Mouse (Mus musculus) c-Kit-positive CD71-positive TER-119-positive erythroid progenitor cells, embryonic 14.5 days (primary cell): ENCODE data around the gene Macc1.
"Not testable (repeated sequence)": the region's sequence is repeated elsewhere in the genome, so short reads cannot be mapped to it uniquely, and the experiment has no call there.

ENCODE experiments used
- DNase-seq: peaks from one replicate; pipeline ENCODE4 v3.0.0-alpha.2; 2013; ENCODE audit warnings: low spot score

Macc1 gene

GRCm38 (mm10) chr12:119313970-119314369 is at the start of gene Macc1:
TSS of gene Macc1 (plus strand) at chr12:119314270.
- DNase-seq = no peak

GRCm38 (mm10) chr12:119264506-119264905 is 49.6 kb upstream of the Macc1 start:
- DNase-seq = no peak

GRCm38 (mm10) chr12:119268723-119269122 is 45.3 kb upstream of the Macc1 start:
- no peak for DNase-seq

- no peak for DNase-seq
These were observed 44.0 kb upstream of the Macc1 start for GRCm38 (mm10) chr12:119270036-119270435.

- DNase-seq = no peak
These were observed 42.1 kb upstream of the Macc1 start for GRCm38 (mm10) chr12:119271964-119272363.

- DNase-seq = no peak
These were observed 40.5 kb upstream of the Macc1 start for GRCm38 (mm10) chr12:119273605-119274004.

- DNase-seq = no peak
These were observed 37.8 kb upstream of the Macc1 start for GRCm38 (mm10) chr12:119276282-119276681.

- DNase-seq = no peak
These were observed 22.5 kb upstream of the Macc1 start for GRCm38 (mm10) chr12:119291618-119292017.

- no peak for DNase-seq
These were observed 10.5 kb upstream of the Macc1 start for GRCm38 (mm10) chr12:119303618-119304017.

- DNase-seq = no peak
These were observed 881 bp upstream of the Macc1 start for GRCm38 (mm10) chr12:119313014-119313763.

GRCm38 (mm10) chr12:119318799-119319198 is 4.7 kb downstream of the Macc1 start:
- no peak for DNase-seq

GRCm38 (mm10) chr12:119325400-119325799 is 11.3 kb downstream of the Macc1 start:
- no peak for DNase-seq

- DNase-seq = no peak
These were observed 16.6 kb downstream of the Macc1 start for GRCm38 (mm10) chr12:119330644-119331043.

GRCm38 (mm10) chr12:119333376-119333775 is 19.3 kb downstream of the Macc1 start:
- no peak for DNase-seq

- DNase-seq = not testable (repeated sequence)
These were observed 38.5 kb downstream of the Macc1 start for GRCm38 (mm10) chr12:119352579-119352978.

- no peak for DNase-seq
These were observed 43.6 kb downstream of the Macc1 start for GRCm38 (mm10) chr12:119357418-119358241.

GRCm38 (mm10) chr12:119358242-119358515 is 44.1 kb downstream of the Macc1 start:
- no peak for DNase-seq

- DNase-seq = no peak
These were observed 51.0 kb downstream of the Macc1 start for GRCm38 (mm10) chr12:119365041-119365440.

- DNase-seq = no peak
These were observed 55.8 kb downstream of the Macc1 start for GRCm38 (mm10) chr12:119369832-119370231.

GRCm38 (mm10) chr12:119372359-119372758 is 58.3 kb downstream of the Macc1 start:
- no peak for DNase-seq

GRCm38 (mm10) chr12:119376879-119377278 is 62.8 kb downstream of the Macc1 start:
- no peak for DNase-seq

- DNase-seq = no peak
These were observed 67.8 kb downstream of the Macc1 start for GRCm38 (mm10) chr12:119381839-119382238.

- DNase-seq = no peak
These were observed 72.2 kb downstream of the Macc1 start for GRCm38 (mm10) chr12:119386243-119386642.
